Mouse (Mus musculus): ENCODE results near the gene Zfp36l2.
"Not testable (repeated sequence)": the region's sequence is repeated elsewhere in the genome, so short reads cannot be mapped to it uniquely, and the experiment has no call there.

GRCm38 (mm10) chr17:84234785-84235184, 47.0 kb upstream of the Zfp36l2 start:
- not testable (repeated sequence) for TF ChIP-seq MAZ (IDR thresholded peaks at IDR 0.05; ENCODE audit: low read depth, low read length); CTCF (conservative IDR thresholded peaks at IDR 0.05 in 1 of 2, IDR thresholded peaks at IDR 0.05 in 1 of 2; ENCODE audit: low read depth in 2 of 2, low read length in 2 of 2); EP300 (IDR thresholded peaks at IDR 0.05; ENCODE audit: low read length); E2F4 (IDR thresholded peaks at IDR 0.05; ENCODE audit: insufficient replicate concordance, low read depth, low read length); UBTF (IDR thresholded peaks at IDR 0.05; ENCODE audit: low read depth, low read length); USF2 (conservative IDR thresholded peaks at IDR 0.05; ENCODE audit: low read depth, low read length); POLR2A (IDR thresholded peaks at IDR 0.05; ENCODE audit: low read depth, low read length); JUN (IDR thresholded peaks at IDR 0.05; ENCODE audit: insufficient read depth, low read depth, low read length); TCF12 (IDR thresholded peaks at IDR 0.05; ENCODE audit: low read depth, low read length); KAT2A (IDR thresholded peaks at IDR 0.05; ENCODE audit: insufficient replicate concordance, low read length); ZNF384 (IDR thresholded peaks at IDR 0.05; ENCODE audit: low read depth, low read length); IRF4 (IDR thresholded peaks at IDR 0.05; ENCODE audit: low read depth, low read length); POLR2AphosphoS2 (IDR thresholded peaks at IDR 0.05; ENCODE audit: low read depth, low read length); MYC (IDR thresholded peaks at IDR 0.05; ENCODE audit: low read depth, low read length)
